Mouse (Mus musculus) ZHBTc4 (cell line): Measurements from ENCODE around the gene Ctsll3.
A peak's percentile ranks its signal among the peaks of the same experiment; 100 is the strongest.

Experiments
- DNase-seq: peaks from one replicate; pipeline ENCODE4 v3.0.0-alpha.2; 2011; ENCODE audit warnings: low read depth, low spot score

Ctsll3 gene

DNA sequence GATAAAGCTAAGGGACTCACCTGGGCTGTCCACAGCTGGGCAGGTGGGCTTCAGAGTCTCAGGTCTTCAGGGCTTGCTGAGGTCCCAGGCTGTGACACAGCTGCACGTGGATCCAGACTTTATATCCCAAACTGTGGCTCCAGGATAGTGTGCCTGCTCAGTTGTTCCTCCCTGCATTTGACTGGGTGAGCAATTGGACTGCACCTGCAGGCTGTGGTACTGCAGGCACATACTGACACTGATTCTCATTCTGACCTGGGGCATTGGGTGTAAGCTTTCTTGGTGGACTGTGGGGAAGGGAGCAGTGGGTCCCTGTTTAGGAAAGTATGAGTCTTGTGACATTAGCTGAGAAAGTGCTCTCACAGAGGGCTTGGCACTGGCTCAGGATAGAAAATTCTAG lies at the start of gene Ctsll3:
Gene Ctsll3, minus strand, starts transcription at position 101 of the 400 bp plus-strand sequence.
- DNase-seq, result no peak

DNA sequence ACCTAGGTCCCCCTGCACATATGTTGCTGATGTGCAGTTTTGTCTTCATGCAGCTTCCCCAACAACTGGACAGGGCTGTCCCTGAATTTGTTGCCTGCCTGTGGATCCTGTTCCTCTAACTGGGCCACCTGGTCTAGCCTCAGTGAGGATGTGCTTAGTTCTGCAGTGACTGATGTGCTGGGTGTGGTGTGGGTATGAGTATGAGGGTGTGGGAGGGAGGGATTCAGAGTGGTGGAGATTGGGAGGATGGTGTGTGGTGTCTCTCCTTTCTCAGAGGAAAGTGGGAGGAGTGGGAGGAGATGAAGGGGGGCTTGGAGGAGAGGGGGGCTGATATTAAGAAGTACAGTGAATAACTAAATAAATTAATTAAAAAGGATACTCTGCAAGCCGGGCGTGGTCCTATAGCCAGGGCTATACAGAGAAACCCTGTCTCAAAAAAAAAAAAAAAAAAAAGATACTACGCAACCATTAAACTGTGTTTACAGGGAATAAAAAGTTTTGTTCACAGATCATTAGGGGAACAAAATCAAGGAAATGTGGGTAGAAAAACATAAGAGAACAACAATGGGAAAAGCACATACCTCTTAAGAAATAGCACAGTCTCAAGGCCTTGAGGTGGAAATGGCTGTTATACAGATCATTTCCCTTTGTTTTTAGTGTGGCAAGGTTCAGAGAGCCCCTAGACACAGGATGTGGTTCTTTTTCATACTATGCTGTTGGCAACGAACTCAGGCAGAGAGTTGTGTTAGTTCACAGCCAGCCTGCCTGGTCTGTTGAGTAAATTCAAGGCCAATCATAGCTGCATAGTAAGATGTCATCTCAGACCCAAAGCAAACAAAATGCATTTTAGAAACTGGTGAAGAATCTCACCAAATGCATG lies 45.8 kb upstream of the Ctsll3 start:
- DNase-seq, result no peak

DNA sequence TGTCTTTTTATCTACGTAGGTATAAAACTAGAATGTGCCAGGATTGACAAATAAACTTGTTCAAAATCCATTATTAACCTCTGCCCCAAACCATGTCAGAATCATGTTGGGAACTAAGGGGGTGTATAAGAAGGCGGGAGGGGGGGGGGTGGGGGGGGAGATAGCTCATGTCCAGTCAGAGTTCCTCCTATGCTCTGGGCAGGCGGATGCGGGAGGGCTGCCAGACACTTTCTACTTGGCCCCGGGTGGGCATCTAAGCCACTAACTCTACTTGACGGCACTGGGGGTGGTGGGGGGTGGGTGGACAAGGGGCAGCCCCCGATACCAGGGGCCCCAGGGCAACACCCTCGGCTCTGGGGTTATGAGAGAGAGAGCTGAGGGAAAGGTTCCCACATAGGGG lies 40.5 kb upstream of the Ctsll3 start:
- DNase-seq, result no peak

DNA sequence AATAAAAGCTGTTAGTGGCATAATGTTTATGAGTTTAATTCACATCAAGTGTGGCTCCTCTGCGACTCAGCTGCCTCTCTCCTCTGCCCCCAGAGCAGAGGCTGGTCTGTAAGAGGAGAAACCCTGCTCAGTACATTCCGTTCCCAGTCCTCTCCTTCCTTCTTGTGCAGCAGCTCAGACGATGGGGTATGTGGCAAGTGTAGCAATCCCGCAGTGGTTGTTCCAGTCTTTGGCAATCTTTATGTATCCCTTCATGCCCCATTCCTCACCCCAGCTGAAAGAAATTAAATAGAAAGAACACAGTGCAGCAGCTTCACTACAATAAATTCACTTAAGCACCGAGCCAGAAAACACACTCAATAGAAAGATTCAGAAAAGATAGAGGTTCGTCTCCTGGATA lies 40.1 kb upstream of the Ctsll3 start:
- no peak for DNase-seq

DNA sequence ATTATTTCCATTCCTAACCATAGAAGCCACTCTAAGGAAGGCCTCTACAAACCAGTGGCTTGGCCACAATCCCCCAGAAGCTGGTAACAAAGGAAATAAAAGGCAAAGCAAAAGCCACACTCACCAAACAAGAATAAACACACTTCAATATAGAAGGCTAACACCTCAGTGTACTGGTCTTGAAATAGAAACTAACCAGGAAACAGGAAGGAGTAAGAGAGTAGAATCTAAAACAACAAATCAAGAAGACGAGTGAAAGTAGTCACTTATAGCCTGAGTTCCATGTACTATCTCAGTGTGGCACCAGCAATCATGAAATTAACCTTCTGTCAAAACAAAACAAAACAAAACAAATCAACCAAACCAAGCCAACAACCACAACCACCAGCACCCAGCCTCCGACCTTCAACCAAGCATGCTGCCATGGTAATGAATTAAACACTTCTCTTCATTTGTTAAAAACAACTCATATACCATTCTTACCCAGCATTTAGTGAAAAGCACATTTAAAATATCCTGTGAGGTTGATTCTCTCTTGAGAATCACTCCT lies 36.8 kb upstream of the Ctsll3 start:
- DNase-seq, result no peak

DNA sequence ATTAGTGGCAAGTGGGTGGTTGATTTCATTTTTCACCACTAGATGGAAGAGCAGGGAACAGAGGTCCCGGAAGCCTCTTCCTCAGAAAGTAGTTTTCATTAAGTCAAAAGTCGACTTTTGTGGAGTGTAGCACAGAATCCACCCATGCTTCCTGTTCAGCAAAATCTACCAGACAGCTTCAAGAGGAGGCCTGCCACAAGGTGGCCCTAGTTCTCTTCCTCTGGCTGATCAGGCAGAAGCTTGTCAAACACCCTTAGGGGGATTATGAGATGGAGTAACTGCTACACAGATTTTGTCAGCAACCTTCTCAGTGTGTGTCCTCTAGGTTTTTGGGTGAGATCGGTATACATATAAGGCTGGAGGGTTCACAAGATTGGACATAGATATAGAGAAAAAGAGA lies 23.4 kb upstream of the Ctsll3 start:
- peak; percentile 10 for DNase-seq

DNA sequence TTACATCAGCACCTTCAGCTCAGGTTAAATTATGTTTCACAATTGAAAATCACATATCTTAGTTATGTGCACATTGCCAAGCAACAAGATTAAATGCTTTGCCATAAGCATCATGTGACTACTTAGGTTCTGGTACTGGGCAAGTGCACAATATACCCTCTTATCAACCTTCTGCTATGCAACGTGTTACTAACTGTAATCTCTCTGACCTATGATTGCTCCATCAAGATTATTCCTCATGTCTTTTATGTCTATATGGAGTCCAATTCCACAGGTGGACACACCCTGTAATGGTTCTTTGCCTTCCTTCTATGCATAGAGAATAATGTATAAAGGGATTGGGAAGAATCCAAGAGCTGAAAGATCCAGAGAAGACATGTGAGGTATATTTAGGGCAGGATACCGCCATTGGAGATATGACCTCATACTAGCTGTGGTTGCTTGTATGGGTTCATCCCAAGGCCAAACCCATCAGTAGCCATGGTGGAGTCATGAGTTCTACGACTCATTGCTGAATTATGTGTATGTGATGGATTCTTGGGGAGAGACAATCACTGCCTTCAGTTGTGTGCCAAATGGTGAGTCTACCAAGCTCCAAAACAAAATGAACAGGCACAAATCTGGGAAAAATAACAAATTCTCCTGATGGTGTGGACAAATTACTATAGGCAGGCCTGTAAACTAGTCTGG lies 18.0 kb upstream of the Ctsll3 start:
- no peak for DNase-seq

DNA sequence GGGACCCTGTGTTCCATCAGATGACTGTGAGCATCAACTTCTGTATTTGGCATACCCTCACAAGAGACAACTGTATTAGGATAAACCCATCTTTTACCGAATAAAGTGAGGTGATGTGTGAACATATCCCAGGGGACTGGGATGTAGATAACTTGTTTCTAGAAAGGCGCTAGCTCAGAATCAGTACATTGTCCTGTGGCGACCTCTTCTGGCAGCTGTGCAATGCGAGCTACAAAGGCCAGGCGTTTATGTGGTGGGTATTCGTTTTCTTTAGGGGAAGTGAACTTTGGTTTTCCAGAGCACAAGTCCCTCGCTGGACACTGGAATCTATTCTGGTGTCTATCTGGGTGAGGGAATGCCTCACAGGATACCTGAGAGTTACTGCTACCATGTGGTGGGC lies 16.8 kb upstream of the Ctsll3 start:
- DNase-seq, result peak; percentile 59

DNA sequence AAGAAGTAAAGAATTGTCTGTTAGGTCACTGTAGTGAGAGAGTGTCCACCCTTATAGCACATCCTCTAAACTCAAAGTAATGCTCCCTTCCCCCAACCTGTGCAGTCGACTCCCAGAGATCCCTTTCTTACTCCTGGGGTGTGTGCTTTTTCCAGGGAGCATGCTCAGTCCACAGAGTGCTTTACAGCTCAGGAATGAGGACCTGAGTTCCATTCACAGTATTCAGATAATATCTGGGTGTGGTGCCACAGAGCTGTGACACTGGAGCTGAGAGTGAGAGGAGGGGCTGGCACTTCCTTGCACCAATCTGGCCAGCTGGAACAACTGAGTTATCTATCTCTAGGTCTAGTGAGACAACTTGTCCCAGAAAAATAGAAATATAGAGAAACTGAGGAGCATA lies 11.1 kb upstream of the Ctsll3 start:
- no peak for DNase-seq

DNA sequence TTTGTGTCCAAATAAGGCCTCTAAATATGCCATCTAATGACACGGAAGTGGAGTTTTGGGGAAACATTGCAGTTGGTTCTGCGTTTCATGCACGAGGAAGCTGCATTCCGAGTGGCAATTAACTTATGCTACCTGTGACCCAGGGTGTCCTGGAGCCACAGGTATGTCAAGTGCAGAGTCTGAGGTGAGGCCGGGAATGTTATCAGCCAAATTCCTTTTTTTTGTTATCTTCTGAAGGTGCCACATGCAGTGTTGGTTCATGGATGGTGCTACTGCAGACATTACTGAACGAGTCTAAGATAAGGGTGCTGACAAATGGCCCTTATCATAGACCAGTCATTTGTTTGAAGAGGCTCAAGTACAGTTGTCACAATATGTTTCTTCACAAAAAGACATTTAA lies 10.1 kb upstream of the Ctsll3 start:
- no peak for DNase-seq

DNA sequence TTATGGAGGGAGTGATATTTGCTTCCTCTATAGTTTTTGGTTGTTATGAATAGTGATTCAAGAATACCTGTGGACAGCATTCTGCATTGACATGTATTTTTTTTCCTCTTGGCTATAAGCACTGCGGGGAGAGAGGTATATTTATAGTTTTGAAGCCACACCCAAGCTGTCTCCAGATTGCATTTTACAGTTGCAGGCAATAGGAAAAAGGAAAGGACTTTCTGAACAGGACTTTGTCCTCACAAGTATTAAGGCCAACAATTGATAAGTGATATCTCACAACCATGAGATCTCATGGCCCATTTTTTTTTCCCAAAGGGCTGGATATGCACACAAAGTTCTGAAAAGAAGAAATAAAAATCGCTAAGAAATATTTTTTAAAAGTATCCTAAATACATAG lies 7.0 kb upstream of the Ctsll3 start:
- no peak for DNase-seq

DNA sequence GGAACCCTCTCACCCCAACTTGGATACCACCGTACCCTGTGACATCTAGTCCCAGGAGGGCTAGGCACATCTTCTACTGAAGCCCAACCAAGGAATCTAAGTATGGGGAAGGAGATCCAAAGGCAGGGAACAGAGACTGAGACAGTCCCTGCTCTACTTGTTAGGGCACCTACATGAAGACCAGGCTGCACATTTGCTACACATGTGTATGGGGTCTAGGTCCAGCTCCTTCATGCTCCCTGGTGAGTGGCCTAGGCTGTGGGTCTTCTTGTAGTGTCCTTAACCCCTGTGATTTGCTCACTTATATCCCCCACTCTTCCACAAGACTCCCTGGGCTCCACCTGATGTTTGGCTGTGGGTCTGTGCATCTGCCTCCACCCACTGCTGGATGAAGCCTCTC lies 13.2 kb downstream of the Ctsll3 start:
- no peak for DNase-seq

DNA sequence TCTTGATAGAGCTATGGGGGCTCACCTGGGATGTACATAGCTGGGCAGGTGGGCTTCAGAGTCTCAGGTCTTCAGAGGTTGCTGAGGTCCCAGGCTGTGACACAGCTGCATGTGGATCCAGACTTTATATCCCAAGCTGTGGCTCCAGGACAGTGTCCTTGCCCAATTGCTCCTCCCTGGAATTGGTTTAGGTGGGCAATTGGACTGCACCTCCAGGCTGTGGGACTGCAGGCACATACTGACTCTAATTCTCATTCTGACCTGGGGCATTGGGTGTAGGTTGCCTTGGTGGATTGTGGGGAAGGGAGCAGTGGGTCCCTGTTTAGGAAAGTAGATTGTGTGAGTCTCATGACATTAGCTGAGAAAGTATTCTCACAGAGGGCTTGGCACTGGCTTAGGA lies 16.4 kb downstream of the Ctsll3 start, which contains the start of gene BC051665:
Gene BC051665, minus strand, starts transcription at position 101 of the 400 bp plus-strand sequence.
- DNase-seq, result no peak

DNA sequence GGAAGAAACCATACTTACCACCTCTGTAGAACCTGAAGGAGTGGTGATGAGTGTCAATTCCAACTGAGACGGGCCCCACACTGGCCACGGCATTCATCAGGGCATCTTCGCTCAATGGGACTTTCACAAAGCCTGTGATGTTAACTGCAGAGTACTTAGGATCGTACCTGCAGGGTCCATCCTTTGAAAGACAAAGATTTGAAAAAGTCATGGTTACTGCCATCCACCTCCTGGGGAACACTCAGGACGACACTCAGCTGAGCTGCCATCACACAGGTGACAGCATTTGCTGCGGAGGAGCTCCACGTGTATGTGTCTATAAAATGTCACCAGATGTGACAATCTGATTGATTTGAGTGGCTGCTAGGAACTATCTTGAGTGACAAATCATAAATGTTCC lies 19.3 kb downstream of the Ctsll3 start:
- no peak for DNase-seq

DNA sequence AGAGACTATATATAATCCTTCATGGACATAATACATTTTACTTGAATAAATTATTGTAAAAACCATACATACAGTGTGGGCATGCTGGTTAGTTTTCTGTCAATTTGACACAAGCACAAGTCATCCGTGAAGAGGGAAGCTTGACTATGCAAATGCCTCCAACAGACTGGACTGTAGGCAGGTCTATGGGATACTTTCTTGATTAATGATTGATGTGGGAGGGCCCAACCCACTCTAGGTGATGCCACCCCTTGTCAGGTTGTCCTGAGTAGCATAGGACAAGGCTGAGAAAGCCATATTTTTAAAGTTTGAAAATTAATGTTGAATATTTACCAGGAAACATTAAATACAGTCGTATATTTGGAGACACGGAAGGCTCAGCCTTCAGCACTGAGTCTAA lies 22.1 kb downstream of the Ctsll3 start:
- no peak for DNase-seq

DNA sequence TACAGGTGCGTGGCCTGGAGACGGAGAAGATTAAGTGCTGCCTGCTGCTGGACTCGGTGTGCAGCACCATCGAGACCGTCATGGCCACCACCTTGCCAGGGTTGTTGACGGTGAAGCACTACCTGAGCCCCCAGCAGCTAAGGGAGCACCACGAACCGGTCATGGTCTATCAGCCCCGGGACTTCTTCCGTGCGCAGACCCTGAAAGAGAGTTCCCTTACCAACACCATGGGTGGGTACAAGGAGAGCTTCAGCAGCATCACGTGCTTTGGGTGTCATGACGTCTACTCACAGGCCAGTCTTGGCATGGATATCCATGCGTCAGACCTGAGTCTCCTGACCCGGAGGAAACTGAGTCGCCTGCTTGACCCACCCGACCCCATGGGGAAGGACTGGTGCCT lies 41.5 kb downstream of the Ctsll3 start:
- no peak for DNase-seq

DNA sequence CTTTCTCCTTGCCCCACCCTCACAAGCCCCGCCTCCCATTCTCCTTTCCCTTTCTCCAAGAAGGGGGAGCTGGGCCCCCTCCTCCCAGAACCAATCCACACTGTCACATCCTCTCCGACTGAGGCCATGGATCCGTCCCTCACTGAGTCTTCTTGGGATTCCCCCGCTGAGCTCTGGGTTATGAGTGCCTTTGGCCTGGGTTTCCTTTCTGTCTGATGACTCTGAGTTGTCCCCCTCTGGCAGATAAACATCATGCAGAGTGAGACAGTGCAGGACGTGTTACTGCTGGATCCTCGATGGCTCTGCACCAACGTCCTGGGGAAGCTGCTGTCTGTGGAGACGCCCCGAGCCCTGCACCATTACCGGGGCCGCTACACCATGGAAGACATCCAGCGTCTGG lies 42.3 kb downstream of the Ctsll3 start:
- no peak for DNase-seq

DNA sequence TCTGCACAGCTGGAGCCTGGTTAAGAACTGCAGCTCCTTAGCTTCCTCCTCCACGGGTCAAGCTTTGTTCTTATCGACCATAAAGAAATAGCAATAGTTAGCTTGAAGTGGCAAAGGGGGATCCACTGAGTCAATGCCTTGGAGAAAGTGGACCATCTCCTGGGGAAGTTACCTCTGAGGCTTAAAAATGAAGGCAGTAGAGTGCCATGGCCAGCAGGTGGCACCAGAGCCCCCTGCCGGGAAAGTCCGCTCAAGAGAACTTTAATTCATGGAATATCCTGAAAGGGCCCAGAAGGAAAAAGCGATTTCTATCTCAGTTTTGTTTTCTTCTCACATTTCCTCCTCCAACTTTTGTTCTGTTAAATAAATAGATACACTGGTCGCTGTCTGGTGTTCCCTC lies 43.5 kb downstream of the Ctsll3 start:
- DNase-seq, result peak; percentile 71

DNA sequence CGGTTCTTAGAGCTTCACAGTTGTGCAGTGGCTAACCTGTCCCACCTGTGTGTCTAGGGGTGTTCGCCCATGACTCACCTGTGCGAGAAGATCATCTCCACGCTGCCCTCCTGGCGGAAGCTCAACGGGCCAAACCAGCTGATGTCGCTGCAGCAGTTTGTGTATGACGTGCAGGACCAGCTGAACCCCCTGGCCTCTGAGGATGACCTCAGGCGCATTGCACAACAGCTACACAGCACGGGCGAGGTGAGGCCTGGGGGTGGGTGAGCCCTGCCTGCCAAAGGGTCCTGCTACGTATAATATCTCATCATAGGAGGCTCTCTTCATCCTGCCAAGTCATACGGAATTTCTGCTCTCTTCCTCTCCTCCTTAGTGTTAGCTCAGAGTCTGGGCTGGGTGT lies 45.4 kb downstream of the Ctsll3 start:
- DNase-seq, result no peak

DNA sequence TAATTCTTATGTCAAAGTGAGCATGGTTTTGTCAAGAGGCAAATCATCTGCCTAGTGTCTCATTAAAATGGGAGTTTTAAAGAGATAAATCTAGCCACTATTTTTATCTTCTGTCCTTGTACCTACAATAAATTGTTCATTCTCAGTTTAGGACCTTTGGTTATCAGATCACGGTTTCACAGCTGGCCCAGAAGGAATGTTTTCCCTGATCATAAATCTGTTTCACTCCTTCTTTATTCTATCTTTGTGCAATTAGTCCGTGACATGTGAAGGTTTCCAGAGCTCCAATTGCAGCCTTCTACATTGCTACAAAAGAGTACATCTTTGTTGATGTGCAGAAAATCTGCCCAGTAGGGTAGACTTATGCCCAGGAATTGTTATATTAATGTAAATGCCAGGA lies 47.4 kb downstream of the Ctsll3 start:
- no peak for DNase-seq

DNA sequence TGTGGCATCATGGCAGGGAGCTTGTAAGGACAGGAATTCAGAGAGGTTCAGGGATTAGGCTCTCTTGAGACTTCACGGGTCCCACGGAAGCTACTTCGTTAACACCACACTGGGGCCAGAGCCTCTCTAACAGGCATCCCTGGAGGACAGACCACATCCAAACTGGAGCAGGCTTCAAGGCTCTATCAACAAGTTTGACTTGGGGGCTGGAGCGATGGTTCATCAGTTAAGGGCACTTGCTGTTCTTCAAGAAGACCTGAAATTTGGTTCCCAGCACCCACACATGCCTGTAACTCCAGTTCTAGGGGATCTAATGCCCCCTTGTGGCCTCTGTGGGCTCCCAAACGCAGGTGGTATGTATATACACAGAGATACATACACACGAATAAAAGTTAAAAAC lies 49.4 kb downstream of the Ctsll3 start:
- no peak for DNase-seq

DNA sequence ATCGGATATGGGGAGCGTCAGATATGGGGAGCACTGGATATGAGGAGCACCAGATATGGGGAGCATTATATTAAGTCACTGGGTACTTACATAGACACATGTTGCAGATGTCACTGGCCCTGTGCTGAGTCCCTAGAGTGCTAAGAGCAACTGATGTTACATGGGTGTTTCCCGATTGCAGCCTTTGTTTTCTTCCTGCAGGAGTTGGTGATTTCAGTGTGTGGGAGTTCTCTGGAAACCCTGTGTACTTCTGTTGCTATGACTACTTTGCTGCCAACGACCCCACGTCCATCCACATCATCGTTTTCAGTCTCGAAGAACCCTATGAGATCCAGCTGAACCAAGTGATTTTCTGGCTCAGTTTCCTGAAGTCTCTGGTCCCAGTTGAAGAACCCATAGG lies 51.7 kb downstream of the Ctsll3 start:
- no peak for DNase-seq

DNA sequence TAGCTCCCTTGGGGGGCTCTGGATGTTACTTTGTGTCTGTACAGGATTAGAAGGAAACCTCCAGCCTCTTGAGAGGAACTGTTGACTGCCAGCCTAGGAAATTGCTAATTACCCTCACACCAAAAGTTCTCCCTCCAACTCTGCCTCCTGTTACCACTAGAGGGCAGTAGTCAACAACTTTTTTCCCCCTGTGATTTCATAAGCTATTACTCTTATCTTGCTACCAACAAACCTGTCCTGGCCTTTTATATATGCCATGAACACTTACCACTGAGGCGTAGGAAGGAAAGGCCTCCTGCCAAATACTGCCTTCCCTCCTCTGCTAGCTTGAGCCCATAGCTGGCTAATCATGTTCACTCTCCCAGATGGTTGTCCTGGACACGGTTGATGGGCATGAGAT lies 54.1 kb downstream of the Ctsll3 start:
- DNase-seq, result peak; percentile 48
